Mouse (Mus musculus): Measurements from ENCODE around the gene Chst12. TPM values are rescaled to one million over a fixed set of nuclear protein-coding genes. Genes with fewer than 3 reads are reported as not detected.

Gene Chst12
- total RNA-seq, 2 experiments from 2014 or later = 39.4 to 68.5 TPM

GRCm38 (mm10) chr5:140569032-140569595 lies 63.8 kb downstream of the Chst12 start:
- ATAC-seq (replicated peaks; ENCODE audit: poor library complexity) = no peak

- ATAC-seq (replicated peaks; ENCODE audit: poor library complexity) = no peak
Observed at GRCm38 (mm10) chr5:140570223-140570870, 65.0 kb downstream of the Chst12 start.

- no peak for ATAC-seq (replicated peaks; ENCODE audit: poor library complexity)
Observed at GRCm38 (mm10) chr5:140571201-140571600, 65.9 kb downstream of the Chst12 start.

GRCm38 (mm10) chr5:140571673-140572072 lies 66.3 kb downstream of the Chst12 start:
- ATAC-seq (replicated peaks; ENCODE audit: poor library complexity) = no peak

GRCm38 (mm10) chr5:140572611-140573010 lies 67.3 kb downstream of the Chst12 start:
- ATAC-seq (replicated peaks; ENCODE audit: poor library complexity) = no peak

Other genes starting within 250 kb of the Chst12 start
- 11.2 and 11.8 TPM in 2 replicates for gene Mad1l1, start 184.0 kb upstream of the Chst12 start, total RNA-seq (2015)
- gene Mad1l1, start 184.0 kb upstream of the Chst12 start, total RNA-seq (2017) = 63.1 and 65.3 TPM in 2 replicates
- gene Nudt1, start 183.9 kb upstream of the Chst12 start, total RNA-seq (2015) = 31.3 and 44.1 TPM in 2 replicates
- gene Nudt1, start 183.9 kb upstream of the Chst12 start, total RNA-seq (2017) = 49.1 and 58.7 TPM in 2 replicates
- gene Mrm2, start 173.7 kb upstream of the Chst12 start, total RNA-seq (2015) = 4.0 and 5.8 TPM in 2 replicates
- gene Mrm2, start 173.7 kb upstream of the Chst12 start, total RNA-seq (2017) = 6.7 and 9.6 TPM in 2 replicates
- 5.5 and 8.5 TPM in 2 replicates for gene Snx8, start 116.3 kb upstream of the Chst12 start, total RNA-seq (2015)
- 7.0 and 7.2 TPM in 2 replicates for gene Snx8, start 116.3 kb upstream of the Chst12 start, total RNA-seq (2017)
- 250 and 268 TPM in 2 replicates for gene Eif3b, start 86.2 kb upstream of the Chst12 start, total RNA-seq (2015)
- gene Eif3b, start 86.2 kb upstream of the Chst12 start, total RNA-seq (2017) = 158 and 226 TPM in 2 replicates
- not detected in 2 replicates for gene Gm4869, start 59.9 kb upstream of the Chst12 start, total RNA-seq (2015)
- gene Gm4869, start 59.9 kb upstream of the Chst12 start, total RNA-seq (2017) = not detected in 2 replicates
- gene Grifin, start 59.5 kb downstream of the Chst12 start, total RNA-seq (2015) = not detected in 2 replicates
- gene Grifin, start 59.5 kb downstream of the Chst12 start, total RNA-seq (2017) = not detected in 2 replicates
- gene Lfng, start 101.8 kb downstream of the Chst12 start, total RNA-seq (2015) = 4.8 and 5.6 TPM in 2 replicates
- 13.4 and 15.2 TPM in 2 replicates for gene Lfng, start 101.8 kb downstream of the Chst12 start, total RNA-seq (2017)
- gene Ttyh3, start 143.5 kb downstream of the Chst12 start, total RNA-seq (2015) = 31.4 and 35.8 TPM in 2 replicates
- 8.1 and 10.2 TPM in 2 replicates for gene Ttyh3, start 143.5 kb downstream of the Chst12 start, total RNA-seq (2017)
- 9.8 and 12.7 TPM in 2 replicates for gene Iqce, start 196.8 kb downstream of the Chst12 start, total RNA-seq (2015)
- 9.2 and 9.8 TPM in 2 replicates for gene Iqce, start 196.8 kb downstream of the Chst12 start, total RNA-seq (2017)
- gene Brat1, start 199.5 kb downstream of the Chst12 start, total RNA-seq (2015) = 6.2 and 6.4 TPM in 2 replicates
- gene Brat1, start 199.5 kb downstream of the Chst12 start, total RNA-seq (2017) = 11.1 and 12.2 TPM in 2 replicates
- 0.20 and 0.30 TPM in 2 replicates for gene Amz1, start 218.6 kb downstream of the Chst12 start, total RNA-seq (2015)
- 0.41 and 1.9 TPM in 2 replicates for gene Amz1, start 218.6 kb downstream of the Chst12 start, total RNA-seq (2017)